Mouse (Mus musculus) lung, postnatal 36 days (tissue): Measurements from ENCODE around the gene Cped1.

Source experiments
- DNase-seq: peaks from one replicate; pipeline ENCODE4 v3.0.0; 2022; ENCODE audit warnings: mixed read lengths

The Cped1 gene

DNA sequence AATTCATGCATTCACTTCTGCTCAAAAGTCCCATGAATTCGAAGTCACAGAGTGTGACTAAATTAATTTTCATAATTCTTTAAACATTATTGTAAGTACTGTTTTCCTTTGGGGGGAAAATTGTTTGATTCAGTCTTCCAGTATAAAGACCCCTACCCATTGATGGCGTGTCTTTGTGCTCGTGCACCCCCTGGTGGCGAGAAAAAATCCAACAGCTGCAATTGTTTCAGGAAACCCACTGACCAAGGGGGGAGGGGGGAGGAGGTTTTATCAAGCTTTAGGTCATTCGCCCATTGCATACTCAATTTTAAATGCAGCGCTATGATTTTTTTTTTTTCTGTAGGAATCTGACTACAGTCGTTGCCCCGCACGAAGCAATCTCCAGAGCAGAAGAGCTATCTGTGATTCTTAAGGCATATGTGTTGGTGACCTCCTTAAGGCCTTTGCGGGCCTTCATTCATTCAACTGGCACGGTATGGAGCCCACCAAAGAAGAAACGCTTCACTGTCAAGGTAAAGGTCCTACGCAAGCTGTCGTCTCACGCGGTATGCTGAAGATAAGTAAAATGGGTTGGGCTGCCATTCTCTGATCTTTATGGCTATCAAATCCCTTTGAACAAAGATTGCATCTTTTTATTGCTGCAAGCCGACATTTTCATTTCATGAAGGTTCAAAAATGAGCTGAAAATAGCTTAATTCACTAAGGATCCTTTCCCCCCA is 102.8 kb downstream of the Cped1 start:
- DNase-seq = peak; percentile 64

DNA sequence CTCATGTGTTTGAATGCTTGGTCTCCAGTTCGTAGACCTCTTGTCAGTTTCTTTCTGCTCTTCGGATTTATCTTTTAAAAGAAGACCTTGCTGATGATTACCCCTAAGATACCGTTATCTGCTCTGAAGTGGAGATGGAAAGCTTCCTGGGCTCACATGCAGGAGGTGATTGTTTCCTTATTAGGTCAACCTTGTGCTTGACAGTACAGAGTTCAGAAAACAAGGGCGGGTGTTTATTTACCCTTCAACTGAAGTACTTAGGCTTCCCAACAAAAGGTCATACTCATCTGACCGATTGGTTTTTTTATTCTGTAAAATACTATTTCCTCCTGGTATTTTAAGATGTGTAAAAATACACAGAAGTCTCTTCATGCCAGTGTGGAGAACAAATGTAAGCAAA is 106.1 kb downstream of the Cped1 start:
- DNase-seq = no peak

DNA sequence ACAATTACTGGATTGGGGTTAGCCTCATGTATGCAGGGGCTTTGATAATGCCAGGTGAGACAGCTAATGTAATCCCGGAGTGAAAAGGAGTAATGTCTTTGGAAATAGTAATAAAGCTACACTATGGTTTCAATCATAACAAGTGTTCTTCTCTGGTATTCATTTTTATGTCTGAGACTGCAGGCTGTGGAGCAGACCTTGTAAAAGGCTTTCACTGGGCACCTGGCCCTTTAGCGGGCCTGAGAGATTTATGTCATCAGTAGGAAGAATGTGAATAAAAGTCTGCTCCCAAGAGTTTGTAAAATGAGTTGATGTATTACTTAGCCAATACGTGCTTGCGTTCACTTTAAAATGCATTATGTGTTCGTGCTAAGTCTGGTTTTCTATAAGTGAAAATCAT is 108.1 kb downstream of the Cped1 start:
- DNase-seq = no peak

DNA sequence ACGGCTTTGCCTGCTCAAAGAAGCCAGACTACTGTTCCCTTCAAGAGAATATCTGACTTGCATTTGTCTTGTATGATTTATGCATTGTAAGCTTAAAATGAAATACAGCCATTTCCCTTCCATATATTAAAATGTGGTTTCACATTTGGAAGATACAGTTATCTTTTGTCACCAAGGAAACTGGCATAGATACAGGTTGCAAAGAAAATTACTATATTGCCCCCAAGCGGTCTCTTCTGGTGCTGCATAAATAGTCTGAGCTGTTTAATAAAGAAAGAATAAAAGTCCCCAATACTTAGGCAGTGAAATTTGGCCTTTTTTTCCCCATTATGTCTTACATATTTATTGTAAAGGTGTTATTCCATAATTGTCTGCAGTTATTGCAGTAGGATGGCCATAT is 112.0 kb downstream of the Cped1 start:
- DNase-seq = peak; percentile 64

DNA sequence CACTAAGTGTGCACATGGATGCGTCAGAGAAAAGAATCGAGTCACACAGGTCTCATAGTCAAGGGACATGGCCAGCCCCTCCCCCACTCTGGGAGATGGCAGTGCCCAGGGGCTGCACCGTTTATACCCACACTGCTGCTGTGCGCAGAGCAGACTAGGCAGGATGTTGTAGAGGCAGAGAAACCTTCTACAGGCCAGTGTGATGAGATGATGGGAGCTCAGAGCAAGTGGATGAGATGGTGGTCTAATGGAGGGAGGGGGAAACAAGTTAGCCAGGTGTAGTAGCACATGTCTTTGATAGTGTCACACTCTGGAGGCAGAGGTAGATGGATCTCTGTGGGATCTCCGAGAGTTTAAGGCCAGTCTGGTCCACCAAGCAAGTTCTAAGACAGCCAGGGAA is 114.1 kb downstream of the Cped1 start:
- DNase-seq = no peak

DNA sequence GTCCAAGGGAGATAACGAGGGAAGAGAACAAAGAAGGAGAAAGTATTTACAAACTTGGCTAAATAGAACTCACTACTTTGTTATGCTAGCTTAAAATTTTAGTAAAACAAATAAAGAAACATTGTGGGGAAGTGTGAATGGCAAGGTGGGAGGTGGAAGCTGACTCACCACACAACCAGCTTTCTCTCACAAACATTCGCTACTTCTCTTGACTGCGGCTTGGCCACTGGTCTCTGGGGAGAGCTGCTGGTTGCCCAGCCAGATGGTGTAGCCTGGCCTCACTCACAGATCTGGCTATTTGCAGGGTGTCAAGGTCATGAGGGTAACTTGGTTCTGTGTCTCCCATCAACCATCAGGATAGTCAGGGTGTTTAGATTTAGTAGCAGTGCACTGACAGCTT is 116.2 kb downstream of the Cped1 start:
- no peak for DNase-seq

DNA sequence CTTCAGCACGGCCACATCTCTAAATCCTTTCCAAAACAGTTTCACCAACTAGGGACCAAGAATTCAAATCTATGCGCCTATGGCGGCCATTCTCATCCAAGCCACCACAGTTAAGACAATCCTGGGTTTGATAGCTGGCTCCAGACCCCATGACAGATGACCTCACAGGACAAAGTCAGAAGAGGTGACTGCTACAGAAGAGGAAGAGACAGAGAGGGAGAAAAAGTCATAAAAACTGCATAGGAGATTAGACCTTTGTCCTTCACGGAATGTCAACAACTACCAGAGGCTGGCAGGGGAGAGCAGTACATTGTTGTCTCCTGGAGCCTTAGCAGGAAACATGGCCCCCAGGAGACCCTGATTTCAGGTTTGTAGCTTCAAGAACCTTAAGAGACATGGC is 117.0 kb downstream of the Cped1 start:
- no peak for DNase-seq

DNA sequence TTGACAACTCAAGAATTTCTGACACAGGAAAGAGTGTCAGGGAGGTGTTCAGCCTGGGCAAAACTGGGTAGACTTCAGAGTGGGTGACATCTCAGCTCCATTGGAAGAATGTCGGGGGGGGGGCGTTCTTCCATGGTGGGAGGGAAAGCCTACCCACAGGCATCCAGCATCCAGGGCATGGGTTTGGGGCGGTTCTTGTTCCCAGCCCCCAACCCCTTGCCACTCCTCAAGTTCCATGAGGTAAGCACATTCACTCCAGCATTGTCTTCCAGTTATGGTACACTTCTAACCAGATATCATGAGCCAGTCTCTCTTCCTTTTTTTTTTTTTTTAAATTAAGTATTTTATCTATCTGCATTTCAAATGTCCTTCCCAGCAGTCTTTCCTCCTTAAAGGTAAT is 118.0 kb downstream of the Cped1 start:
- DNase-seq = no peak

DNA sequence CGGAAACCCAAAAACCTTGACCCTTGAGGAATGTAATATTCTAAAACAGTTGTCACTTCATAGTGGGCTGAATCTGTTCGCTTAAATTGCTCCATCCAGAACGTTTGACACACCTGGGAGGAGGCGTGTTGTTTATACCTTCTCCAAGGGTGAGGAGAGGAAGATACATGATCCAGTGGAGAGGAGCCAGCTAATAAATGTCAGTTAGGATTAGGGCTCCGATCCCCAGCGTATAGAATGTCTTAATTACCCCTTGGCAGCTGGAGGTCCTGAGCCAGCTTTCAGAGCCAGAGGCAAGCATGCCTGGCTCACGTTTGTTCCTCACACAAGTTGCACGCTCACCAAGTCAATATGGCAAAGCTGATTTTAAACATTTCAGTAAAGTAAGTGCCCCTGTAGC is 118.5 kb downstream of the Cped1 start:
- no peak for DNase-seq

DNA sequence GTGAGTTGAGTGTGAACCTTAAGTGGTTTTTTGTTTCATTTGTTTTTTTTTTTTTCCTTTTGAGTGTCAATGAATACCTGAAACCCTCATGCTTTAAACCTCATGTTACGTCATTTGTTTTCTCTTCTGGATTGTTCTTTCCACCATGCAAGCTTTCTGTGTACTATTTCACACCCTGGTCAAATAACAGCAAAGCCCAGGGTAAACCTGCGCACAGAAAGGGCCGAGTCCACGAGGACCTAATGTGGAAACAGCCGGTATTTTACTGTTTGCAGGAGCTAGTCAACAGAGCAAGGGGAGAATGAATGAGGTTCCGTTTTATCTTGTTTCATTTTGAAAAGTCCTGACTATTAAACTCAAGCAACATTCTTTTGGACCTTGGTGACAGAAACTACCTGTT is 128.4 kb downstream of the Cped1 start:
- DNase-seq = no peak

DNA sequence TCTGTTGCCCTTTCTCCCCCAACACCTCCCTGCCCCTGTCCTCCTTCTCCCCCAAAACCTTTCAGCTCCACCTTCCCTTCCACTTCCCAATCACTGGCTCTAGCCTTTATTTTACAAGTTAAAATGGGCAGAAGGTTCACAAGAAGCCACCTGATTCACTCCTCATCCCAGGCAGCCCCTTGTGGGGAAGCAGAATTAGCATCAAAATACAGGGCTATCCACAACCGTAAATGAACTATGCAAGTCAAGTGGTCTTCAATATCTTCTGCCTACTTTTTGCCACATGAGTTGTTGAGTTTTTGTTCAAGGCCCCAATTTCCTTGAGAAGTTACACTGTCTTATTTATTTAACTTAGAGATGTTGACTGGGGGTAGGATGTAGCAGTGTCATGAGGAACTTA is 131.0 kb downstream of the Cped1 start:
- no peak for DNase-seq

DNA sequence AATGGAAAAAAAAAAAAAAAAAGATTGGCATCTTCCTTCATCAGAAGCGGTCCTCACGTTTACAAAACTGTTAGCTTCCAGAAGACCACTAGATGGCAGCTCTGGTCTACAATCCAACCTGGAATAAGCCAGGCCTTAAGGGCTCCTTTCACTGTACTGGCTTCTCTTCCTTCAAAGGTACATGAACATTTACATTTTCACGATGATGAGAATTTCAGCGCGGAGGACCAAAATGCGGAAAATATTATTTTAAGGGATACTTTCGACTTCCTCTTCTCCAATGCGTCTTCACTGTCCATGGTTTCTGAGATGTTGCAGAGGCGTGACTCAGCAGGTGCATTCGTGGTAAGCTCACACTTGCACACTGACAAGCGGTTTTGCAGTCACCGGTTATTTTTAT is 136.4 kb downstream of the Cped1 start:
- DNase-seq = peak; percentile 73

DNA sequence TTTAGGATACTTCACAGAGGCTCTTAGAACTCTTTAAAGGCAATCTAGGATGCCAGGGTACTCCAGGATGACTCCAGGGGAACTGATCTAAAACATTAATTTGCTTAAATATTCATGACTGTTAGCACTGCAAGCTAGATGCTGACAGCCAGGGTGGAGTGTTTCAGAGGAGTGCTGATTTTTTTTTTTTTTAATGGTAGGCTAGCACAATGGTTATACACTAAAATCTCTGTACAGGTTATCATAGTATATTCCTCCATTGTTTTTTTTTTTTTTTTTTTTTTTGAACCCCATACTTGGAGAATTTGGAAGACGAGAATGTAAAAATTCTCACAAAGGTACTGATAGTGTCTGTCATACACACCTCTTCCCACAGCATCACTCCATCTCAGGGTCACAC is 137.0 kb downstream of the Cped1 start:
- no peak for DNase-seq

DNA sequence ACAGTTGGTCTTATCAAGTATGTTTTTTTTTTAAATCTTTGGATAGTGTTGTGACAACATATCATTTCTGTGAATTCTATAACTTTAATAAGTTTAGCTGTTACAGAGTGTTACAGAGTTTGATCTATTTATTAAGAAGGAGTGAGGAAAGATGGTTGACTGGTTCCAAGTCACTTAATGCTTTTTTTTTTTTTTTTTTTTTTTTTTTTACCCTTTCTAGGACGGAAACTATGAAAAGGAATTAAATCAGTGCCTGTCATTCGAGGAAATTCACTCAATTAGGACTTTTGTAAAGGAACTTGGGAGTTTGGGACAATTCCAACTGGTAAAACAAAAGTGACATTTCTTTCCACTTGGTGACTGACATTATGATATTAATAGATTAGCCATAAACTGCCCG is 137.6 kb downstream of the Cped1 start:
- no peak for DNase-seq

DNA sequence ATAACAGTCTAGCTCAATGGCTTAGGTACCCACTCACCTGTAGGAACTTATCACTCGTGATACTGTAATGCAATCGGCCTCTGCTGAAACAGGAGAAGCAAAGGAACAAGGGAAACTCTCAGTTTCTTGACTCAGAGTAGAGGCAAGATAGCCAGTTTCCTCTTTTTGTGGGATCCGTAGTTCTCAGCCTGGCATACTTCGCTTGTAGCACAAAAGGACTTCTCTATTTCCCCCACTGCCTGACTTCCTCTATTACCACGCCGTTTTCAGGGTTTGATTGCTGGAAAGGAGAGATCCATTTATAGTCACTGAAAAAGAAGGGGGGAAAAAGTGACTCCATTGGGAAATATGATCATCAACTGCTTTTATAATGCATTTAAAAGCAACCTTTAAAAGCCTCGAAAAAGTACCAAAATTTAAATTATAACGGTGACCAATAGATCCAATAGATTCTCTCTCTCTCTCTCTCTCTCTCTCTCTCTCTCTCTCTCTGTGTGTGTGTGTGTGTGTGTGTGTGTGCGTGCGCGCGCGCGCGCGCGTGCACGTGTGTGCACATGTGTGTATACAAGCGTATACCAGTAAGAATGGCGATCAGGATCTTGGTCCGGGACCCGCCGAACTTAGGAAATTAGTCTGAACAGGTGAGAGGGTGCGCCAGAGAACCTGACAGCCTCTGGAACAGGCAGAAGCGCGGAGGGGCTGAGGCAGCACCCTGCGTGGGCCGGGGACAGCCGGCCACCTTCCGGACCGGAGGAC is 139.0 kb downstream of the Cped1 start:
- DNase-seq = peak; percentile 22

DNA sequence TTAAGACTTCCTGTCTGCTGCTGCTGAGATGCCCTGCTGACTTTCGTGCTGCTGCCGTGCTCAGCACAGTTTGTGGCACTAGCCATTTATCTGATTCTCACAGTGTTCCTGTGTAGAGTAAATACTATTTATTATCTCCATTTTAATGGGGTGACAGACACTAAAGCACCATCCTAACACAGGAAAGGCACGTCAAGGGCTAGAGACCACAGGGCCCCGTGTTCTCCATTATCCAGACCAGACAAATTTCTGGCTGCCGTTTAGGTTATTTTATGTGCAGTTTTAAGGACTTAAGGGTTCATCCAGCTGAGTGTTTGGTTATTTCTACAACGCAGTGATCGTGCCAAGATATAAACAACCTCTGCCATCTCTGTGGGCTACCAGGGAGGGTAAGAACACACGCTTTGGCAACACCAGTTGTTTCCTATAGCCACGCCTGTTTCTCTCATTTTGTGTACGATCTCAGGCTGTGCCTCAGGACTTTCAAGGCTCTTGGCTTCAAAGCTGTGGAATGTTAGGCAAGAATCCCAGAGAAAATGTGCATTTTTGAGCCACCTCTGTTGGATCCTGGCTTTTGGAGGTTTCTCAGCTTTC is 149.4 kb downstream of the Cped1 start:
- DNase-seq = no peak

DNA sequence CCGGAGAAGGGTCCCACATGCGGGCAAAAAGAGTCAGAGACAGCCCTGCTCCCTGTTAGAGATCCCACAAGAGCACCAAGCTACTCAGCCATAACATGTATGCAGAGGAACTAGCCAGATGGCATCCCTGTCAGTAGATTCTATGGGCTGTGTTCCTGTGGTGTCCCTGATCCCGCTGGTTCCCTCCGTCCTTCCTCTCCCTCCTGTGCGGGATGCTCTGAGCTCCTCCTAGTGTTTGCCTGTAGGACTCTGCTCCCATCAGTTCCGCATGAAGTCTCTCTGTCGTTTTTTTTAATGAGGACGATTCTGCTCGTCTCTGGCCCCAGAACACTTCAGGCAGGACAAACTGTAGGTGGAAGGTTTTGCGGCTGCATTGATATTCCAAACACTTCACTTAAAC is 151.1 kb downstream of the Cped1 start:
- no peak for DNase-seq

DNA sequence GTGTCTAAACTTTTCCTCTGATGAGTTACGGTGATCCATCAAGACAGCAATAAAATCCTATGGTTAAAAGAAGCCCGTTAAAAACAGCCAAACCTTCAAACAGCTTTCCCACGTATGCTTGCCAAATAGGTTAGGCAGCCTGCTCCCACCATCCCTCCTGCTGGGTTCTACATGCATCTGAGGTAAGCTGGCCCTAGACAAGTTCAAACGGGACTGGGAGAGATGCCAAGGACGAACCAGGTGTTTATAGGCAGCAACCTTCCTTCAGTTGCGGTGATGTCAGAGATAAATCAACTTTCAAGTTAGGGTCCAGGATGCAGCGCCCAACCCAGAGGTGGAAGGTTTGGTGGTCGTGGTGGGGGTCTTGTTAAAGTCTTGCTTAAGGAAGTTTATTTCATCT is 155.1 kb downstream of the Cped1 start:
- no peak for DNase-seq

DNA sequence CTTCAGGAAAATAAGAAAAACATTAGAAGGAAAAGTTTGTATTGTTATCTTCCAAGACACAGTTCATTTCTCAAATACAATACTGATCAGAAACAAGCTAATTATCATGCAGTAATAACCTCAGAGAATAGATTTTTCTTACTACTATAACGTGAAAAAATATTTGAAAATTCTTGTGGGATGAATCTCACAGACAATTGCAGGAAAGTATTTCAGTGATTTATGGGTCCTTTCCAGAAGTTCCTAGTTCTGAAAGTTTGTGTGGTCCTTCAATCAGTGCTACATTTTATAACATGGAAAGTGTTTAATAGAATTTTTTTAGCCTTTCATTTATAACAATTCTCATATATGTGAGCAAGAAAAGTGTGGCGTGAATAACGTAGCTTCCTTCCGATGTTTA is 161.5 kb downstream of the Cped1 start:
- DNase-seq = no peak

DNA sequence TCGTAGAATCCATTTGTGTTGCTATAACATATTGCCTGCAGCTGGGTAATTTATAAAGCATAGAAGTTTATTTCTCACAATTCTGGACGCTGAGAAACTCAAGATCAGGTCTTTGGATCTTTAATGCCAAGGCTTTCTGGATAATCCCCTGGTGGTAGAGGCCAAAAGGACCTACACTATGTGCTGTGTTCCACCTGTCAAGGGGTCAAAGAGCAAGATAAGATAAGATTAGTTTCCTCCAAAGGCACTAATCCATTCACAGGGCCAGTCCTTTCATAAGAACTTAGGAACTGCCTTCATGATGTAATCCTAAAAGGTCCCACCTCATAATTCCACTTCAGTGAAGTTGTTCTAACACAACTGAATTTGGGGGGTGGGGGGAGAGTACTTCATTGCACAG is 162.8 kb downstream of the Cped1 start:
- DNase-seq = no peak

DNA sequence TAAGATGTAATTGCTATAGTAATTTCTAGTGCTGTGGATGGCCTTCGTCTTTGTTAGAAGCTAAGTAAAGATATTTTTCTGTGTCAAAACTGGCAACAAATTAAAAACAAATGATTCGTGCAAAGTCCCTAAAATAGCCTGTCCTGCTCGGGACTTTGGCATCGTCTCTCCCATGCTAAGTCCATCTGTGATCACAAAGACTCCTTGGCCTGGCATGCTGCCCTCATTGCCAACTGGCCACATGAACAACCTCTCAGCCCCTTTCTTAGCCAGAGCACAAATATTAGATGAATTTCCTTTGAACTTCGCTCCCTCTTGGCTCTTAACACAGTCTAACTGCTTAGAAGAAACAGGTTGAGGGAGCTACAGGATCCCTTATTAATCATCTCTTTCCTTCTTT is 171.7 kb downstream of the Cped1 start:
- peak; percentile 18 for DNase-seq

DNA sequence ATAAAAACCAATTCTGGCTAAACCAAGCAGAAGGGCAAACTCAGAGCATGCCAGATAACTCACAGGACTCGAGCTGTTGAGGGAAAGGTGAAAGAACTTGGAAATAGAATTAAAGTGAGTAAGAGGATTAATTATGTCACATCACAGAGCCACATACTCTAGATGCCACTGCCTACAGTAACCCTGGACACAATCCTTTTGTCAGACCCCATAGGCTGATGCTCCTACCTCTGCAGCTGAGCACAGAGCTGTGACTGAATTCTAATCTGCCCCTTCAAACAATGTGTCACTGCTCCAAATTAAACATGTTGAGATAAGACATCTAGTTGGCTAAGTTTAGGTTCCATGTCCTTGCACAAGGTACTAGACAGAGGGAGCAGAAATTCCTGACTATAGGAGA is 176.2 kb downstream of the Cped1 start:
- no peak for DNase-seq

DNA sequence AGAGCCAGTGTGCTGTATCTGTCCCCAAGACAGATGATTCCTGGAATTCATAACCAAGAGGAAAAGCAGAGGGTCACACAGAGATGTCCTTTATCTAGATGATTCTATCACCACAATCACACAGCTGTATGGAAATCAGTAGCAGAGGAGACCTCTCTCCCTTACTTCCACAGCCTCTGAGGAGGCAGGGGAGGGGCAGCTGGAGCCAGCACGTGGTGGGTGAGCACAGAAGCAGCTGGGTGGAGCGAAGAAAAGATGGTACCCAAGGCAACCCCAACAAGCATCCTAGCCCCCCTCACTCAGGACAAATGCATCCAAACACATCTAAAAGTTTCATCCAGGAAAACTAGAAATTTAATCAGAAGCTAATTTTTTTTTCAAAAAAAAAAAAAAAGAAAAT is 182.7 kb downstream of the Cped1 start:
- no peak for DNase-seq

DNA sequence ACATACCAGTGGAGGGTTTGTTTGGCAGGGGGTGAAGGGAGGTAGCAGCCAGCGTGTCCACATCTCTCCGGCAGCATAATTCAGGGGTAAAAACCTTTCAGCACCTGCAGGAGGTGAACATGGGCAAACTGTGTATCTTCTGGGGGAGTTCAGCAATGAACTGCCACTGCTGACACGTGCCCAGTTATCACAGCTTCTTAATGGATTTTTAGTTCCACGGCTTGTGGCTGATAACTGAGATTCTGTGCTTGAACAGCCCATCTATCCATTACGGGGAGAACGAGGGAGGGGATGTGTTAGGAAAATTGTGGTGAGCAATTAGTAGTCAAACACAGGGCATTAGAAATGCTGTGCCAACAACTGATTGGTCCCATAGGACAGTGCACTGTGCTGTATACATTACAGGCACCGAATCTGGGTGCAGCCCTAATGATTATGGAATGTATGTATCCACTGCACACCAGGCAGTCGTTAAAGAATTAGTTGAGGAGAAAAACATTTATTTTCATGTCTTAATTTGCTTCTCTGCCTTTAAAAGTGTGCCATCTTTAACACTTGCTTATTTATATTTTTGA is 193.1 kb downstream of the Cped1 start:
- no peak for DNase-seq
